Mouse (Mus musculus) midbrain, embryonic 11.5 days (tissue): ENCODE measurements around the gene Zfp574. TPM values are rescaled to one million over a fixed set of nuclear protein-coding genes. Genes with fewer than 3 reads are reported as not detected.

Experiments
- ATAC-seq: fragments of 200-750 bp; cut with Nextera tagmentation; 2 replicates; pipeline ENCODE4 v1.8.0; 2017; ENCODE audit warnings: moderate TSS enrichment, moderate library complexity; ENCODE audit not compliant: low FRiP score
- DNase-seq: peaks from one replicate; pipeline ENCODE4 v3.0.0; 2015; ENCODE audit warnings: low spot score; ENCODE audit errors: missing footprints
- H3K27ac ChIP-seq: fragments of 300-500 bp; sonication (generic); 2 replicates; pipeline ENCODE4 v1.5.1; 2014; ENCODE audit warnings: low read depth, low read length
- H3K27me3 ChIP-seq: fragments of 300-500 bp; sonication (generic); 2 replicates; pipeline ENCODE4 v1.6.1; 2014; ENCODE audit warnings: mild to moderate bottlenecking, low read length, moderate library complexity, mixed read lengths; ENCODE audit not compliant: control insufficient read depth, insufficient read depth
- H3K36me3 ChIP-seq: fragments of 300-500 bp; sonication (generic); 2 replicates; pipeline ENCODE4 v1.6.1; 2014; ENCODE audit warnings: mild to moderate bottlenecking, low read length, moderate library complexity, mixed read lengths; ENCODE audit not compliant: control insufficient read depth, insufficient read depth
- H3K4me1 ChIP-seq: fragments of 300-500 bp; sonication (generic); 2 replicates; pipeline ENCODE4 v1.6.1; 2014; ENCODE audit warnings: low read length; ENCODE audit not compliant: control insufficient read depth, insufficient read depth
- H3K4me2 ChIP-seq: fragments of 300-500 bp; sonication (generic); 2 replicates; pipeline ENCODE4 v1.6.1; 2014; ENCODE audit warnings: mild to moderate bottlenecking, moderate library complexity
- H3K4me3 ChIP-seq: fragments of 300-500 bp; sonication (generic); 2 replicates; pipeline ENCODE4 v1.5.1; 2014; ENCODE audit warnings: low read depth, low read length
- H3K9ac ChIP-seq: fragments of 300-500 bp; sonication (generic); 2 replicates; pipeline ENCODE4 v1.6.1; 2014; ENCODE audit warnings: low read length
- H3K9me3 ChIP-seq: fragments of 300-500 bp; sonication (generic); 2 replicates; pipeline ENCODE4 v1.6.1; 2016; ENCODE audit warnings: low read length; ENCODE audit not compliant: control insufficient read depth
- WGBS: fragments of 180-500 bp; shearing (Covaris S2); extraction: QIAGEN DNeasy Blood & Tissue Kit; methylation state at CpG from one replicate; pipeline ENCODE4 v1.1.7; 2014; 5-methylcytosine and 5-hydroxymethylcytosine counted together
- polyA plus RNA-seq: library from polyadenylated mRNA; unstranded; fragments of >200 nt; fragmentation: Nextera tagmentation; extraction: Ambion mirVana; gene quantifications from 2 replicates; pipeline ENCODE4 v1.2.1, GENCODE M21; 2014

Zfp574 gene
- polyA plus RNA-seq, 1 experiment from 2014 or later: 22.9 TPM

GRCm38 (mm10) chr7:25089875-25090274 lies 17.5 kb downstream of the Zfp574 start:
- no peak overlapping the region for H3K9ac ChIP-seq
- peaks cover 3% of the 10 kb centered on the region; the same call in 1 of the 2 replicates for H3K36me3 ChIP-seq
- no peak overlapping the region for H3K4me2 ChIP-seq
- H3K27ac ChIP-seq: no peak overlapping the region
- H3K4me1 ChIP-seq: peaks cover 20% of the 10 kb centered on the region
- ATAC-seq (no peak; the same call in 1 of the 2 replicates), DNase-seq (no peak)
- H3K27me3 ChIP-seq: no peaks in the 10 kb centered on the region; the same call in 1 of the 2 replicates
- H3K4me3 ChIP-seq: no peak overlapping the region
- H3K9me3 ChIP-seq: no peaks in the 10 kb centered on the region
- WGBS: 13% methylated on average over 10 of the region's 10 CpGs

- Histone ChIP-seq H3K36me3 (no peaks in the 10 kb centered on the region), H3K9me3 (no peaks in the 10 kb centered on the region), H3K4me3 (no peak overlapping the region), H3K27ac (no peak overlapping the region), H3K4me1 (peaks cover 3% of the 10 kb centered on the region; the same call in 1 of the 2 replicates), H3K4me2 (no peak overlapping the region), H3K27me3 (no peaks in the 10 kb centered on the region; the same call in 1 of the 2 replicates), H3K9ac (no peak overlapping the region)
- WGBS: 77% methylated on average over 3 of the region's 3 CpGs
- DNase-seq (no peak), ATAC-seq (no peak)
Observed at GRCm38 (mm10) chr7:25098169-25098568, 25.8 kb downstream of the Zfp574 start.

DNA sequence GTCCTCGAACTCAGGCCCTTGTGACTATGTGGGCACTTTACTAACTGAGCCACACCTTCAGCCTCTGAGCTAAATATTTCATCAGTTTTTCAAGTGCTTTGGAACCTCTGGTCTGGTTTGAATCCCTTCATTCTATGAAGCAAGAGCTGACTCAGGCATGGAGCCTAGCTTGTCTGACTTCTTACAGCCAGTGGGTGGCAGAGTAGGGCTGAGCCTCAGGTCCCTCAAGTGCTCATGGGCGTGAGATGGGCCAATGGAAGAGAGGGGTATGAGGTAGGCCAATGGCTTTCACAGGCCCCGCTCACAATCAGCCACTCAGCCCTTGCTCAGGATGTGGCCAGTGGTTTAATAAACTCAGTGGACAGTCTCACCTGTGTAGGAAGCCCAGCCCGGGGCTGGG lies 27.2 kb downstream of the Zfp574 start:
- no peak overlapping the region for H3K4me3 ChIP-seq

DNA sequence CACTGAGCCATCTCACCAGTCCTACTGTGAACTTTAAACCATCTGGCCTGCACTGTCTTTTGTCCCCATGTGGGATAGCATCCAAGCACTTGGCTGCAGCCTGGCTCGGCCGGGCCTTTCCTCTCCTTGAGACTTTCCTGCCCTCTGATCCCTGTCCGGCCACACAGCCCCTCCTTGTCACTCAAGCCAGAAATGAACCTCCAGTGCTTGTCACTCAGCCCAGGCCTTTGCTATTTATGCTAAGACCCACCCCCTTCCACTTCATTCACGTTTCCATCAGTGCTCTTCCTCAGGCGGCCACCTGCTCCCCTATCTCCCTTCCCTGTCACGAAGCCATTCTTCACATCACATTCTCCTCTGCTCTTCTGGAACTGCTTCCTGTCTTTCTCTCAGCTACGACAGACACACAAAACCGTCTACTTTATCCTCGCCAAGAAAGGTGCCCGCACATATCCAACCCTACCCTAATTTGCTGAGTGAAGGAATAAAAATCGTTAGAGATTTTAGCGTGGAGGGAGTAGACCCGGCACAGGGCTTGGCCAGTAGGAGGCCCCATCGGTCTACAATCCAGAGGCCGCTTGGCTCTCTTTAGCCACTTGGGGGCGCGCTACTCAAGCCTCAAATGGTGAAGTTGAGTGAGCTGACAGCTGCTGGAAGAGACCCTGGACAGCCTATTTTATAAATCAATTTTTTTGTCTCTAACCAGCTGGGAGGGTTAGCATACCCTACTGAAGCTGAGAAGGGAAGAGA lies 33.2 kb downstream of the Zfp574 start:
- peak; percentile 71 for ATAC-seq
- Histone ChIP-seq H3K4me1 (no peaks in the 10 kb centered on the region), H3K4me2 (no peak overlapping the region), H3K36me3 (no peaks in the 10 kb centered on the region), H3K27ac (no peak overlapping the region), H3K27me3 (no peaks in the 10 kb centered on the region), H3K4me3 (no peak overlapping the region), H3K9me3 (no peaks in the 10 kb centered on the region), H3K9ac (no peak overlapping the region)
- WGBS: 25% methylated on average over 17 of the region's 17 CpGs
- DNase-seq: peak; percentile 98

More for the DNA sequence above, 27.2 kb downstream of the Zfp574 start:
- no peaks in the 10 kb centered on the region for H3K9me3 ChIP-seq
- no peaks in the 10 kb centered on the region for H3K36me3 ChIP-seq
- no peak overlapping the region for H3K4me2 ChIP-seq
- no peak for DNase-seq
- peak; percentile 38; the same call in 1 of the 2 replicates for ATAC-seq
- 56% methylated on average over 4 of the region's 4 CpGs for WGBS
- H3K27me3 ChIP-seq: no peaks in the 10 kb centered on the region
- no peak overlapping the region for H3K27ac ChIP-seq
- H3K9ac ChIP-seq: no peak overlapping the region
- no peaks in the 10 kb centered on the region for H3K4me1 ChIP-seq

GRCm38 (mm10) chr7:25106790-25107502 lies 34.6 kb downstream of the Zfp574 start:
- H3K4me2 ChIP-seq: no peak overlapping the region
- no peaks in the 10 kb centered on the region for H3K9me3 ChIP-seq
- 50% methylated on average over 17 of the region's 17 CpGs for WGBS
- H3K36me3 ChIP-seq: no peaks in the 10 kb centered on the region
- no peaks in the 10 kb centered on the region for H3K4me1 ChIP-seq
- H3K27ac ChIP-seq: no peak overlapping the region
- ATAC-seq (no peak), DNase-seq (no peak)
- H3K9ac ChIP-seq: no peak overlapping the region
- no peak overlapping the region for H3K4me3 ChIP-seq
- H3K27me3 ChIP-seq: no peaks in the 10 kb centered on the region

DNA sequence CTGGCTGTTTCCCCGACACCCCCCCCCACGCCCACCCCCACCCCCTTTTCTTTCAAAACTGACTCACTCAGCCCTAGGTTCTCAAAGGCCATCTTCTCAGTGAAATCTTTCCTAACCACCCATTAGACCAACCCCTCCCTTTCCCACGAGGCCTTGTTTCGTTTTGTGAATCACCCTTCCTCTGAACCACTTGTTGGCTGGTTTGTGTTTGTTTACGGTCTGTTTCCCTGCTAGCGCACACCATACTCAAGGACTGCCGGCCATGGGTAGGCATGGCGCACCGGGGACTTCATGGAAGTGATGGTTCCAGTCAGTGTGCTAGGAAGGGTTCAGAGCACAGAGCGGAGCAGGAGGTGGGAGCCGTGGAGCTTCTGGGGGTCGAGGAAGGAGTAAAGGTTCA lies 37.0 kb downstream of the Zfp574 start:
- ATAC-seq: no peak
- 82% methylated on average over 12 of the region's 12 CpGs for WGBS
- Histone ChIP-seq H3K9ac (no peak overlapping the region), H3K4me3 (no peak overlapping the region), H3K36me3 (no peaks in the 10 kb centered on the region), H3K27me3 (no peaks in the 10 kb centered on the region), H3K4me1 (no peaks in the 10 kb centered on the region), H3K4me2 (no peak overlapping the region), H3K9me3 (no peaks in the 10 kb centered on the region), H3K27ac (no peak overlapping the region)
- DNase-seq: no peak

GRCm38 (mm10) chr7:25110336-25110735 lies 38.0 kb downstream of the Zfp574 start:
- no peak for DNase-seq
- ATAC-seq: no peak
- Histone ChIP-seq H3K27ac (no peak overlapping the region), H3K4me1 (no peaks in the 10 kb centered on the region), H3K4me2 (no peak overlapping the region), H3K36me3 (no peaks in the 10 kb centered on the region), H3K27me3 (no peaks in the 10 kb centered on the region), H3K4me3 (no peak overlapping the region), H3K9ac (no peak overlapping the region), H3K9me3 (no peaks in the 10 kb centered on the region)
- 89% methylated on average over 9 of the region's 9 CpGs for WGBS

GRCm38 (mm10) chr7:25112178-25112955 lies 40.0 kb downstream of the Zfp574 start:
- no peak overlapping the region for H3K9ac ChIP-seq
- no peak overlapping the region for H3K4me2 ChIP-seq
- no peaks in the 10 kb centered on the region for H3K36me3 ChIP-seq
- ATAC-seq (no peak), DNase-seq (no peak)
- no peak overlapping the region for H3K4me3 ChIP-seq
- H3K27me3 ChIP-seq: no peaks in the 10 kb centered on the region
- H3K27ac ChIP-seq: no peak overlapping the region
- H3K9me3 ChIP-seq: no peaks in the 10 kb centered on the region
- WGBS: 88% methylated on average over 17 of the region's 17 CpGs
- H3K4me1 ChIP-seq: no peaks in the 10 kb centered on the region
